ENCODE assay signal across 7 mouse cellular contexts in the genomic region with DNA sequence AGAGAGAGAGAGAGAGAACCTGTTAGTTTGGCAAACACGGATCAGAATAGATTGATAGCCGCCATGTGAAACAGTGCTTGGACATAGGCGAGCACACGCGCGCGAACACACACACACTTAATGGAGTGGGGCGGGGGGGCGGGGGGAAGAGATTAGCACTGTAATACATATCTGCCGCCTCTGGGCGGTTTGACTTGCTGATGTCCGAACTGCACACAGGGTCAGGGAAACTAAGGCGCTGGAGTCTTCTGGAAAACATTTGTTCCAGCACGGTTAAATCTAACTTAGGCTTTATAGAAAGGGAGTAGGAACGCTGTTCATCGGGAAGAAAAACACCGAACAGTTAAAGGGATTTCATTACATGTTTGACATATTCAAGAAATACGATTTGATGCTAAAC. TPM values are rescaled to one million over a fixed set of nuclear protein-coding genes. Genes with fewer than 3 reads are reported as not detected.
DNase-seq lines count a peak whose midpoint lies in the region; ATAC-seq and TF ChIP-seq lines count a peak whose summit lies in the region.

No protein-coding gene starts in this region.

- peaks cover 26% of the 10 kb centered on the region for H3K4me1 ChIP-seq in neural tube, embryonic 11.5 days (ENCODE audit: control insufficient read depth, insufficient read depth, low read length)
- H3K4me1 ChIP-seq in embryonic facial prominence, embryonic 15.5 days, result peaks cover 37% of the 10 kb centered on the region
- H3K4me1 ChIP-seq in kidney, postnatal 0 days (replicated peaks; ENCODE audit: insufficient read depth, low read length), result peaks cover 14% of the 10 kb centered on the region
- H3K4me1 ChIP-seq in midbrain, embryonic 14.5 days (ENCODE audit: control insufficient read depth, insufficient read depth, low read length), result peaks cover 25% of the 10 kb centered on the region

- peak overlapping the region; percentile 97 for H3K4me3 ChIP-seq in neural tube, embryonic 11.5 days (ENCODE audit: low read depth, low read length)
- peak overlapping the region; percentile 90 for H3K4me3 ChIP-seq in embryonic facial prominence, embryonic 15.5 days (replicated peaks)
- peak overlapping the region; percentile 82 for H3K4me3 ChIP-seq in kidney, postnatal 0 days (replicated peaks; ENCODE audit: low read depth, low read length)
- H3K4me3 ChIP-seq in midbrain, embryonic 14.5 days (replicated peaks; ENCODE audit: low read depth, low read length), result peak overlapping the region; percentile 86

- peak overlapping the region; percentile 61 for H3K4me2 ChIP-seq in neural tube, embryonic 11.5 days (ENCODE audit: low read depth)
- H3K4me2 ChIP-seq in embryonic facial prominence, embryonic 15.5 days (replicated peaks), result peak overlapping the region; percentile 57
- peak overlapping the region; percentile 97 for H3K4me2 ChIP-seq in kidney, postnatal 0 days (ENCODE audit: low read length)
- peak overlapping the region; percentile 81 for H3K4me2 ChIP-seq in midbrain, embryonic 14.5 days (ENCODE audit: low read length)

- peak; percentile 48 for DNase-seq in neural tube, embryonic 11.5 days (ENCODE audit: low spot score)
- DNase-seq in neural tube, embryonic 10.5 days (ENCODE audit: extremely low spot score, low spot score), result no peak
- DNase-seq in kidney, postnatal 0 days (ENCODE audit: low spot score), result peak; percentile 63
- DNase-seq in midbrain, embryonic 14.5 days, result peak; percentile 60
- DNase-seq in thymus, adult 18-20 months, result no peak
- no peak for DNase-seq in adrenal gland, postnatal 25 days

- 4% methylated on average over 18 of the region's 18 CpGs for WGBS in neural tube, embryonic 11.5 days
- 2% methylated on average over 17 of the region's 18 CpGs for WGBS in embryonic facial prominence, embryonic 15.5 days
- WGBS in kidney, postnatal 0 days, result 2% methylated on average over 18 of the region's 18 CpGs
- WGBS in midbrain, embryonic 14.5 days, result 2% methylated on average over 18 of the region's 18 CpGs

- H3K36me3 ChIP-seq in neural tube, embryonic 11.5 days (ENCODE audit: control insufficient read depth, insufficient read depth, low read length), result no peaks in the 10 kb centered on the region
- H3K36me3 ChIP-seq in embryonic facial prominence, embryonic 15.5 days, result no peaks in the 10 kb centered on the region
- no peaks in the 10 kb centered on the region for H3K36me3 ChIP-seq in kidney, postnatal 0 days (ENCODE audit: insufficient read depth, low read length)
- H3K36me3 ChIP-seq in midbrain, embryonic 14.5 days (ENCODE audit: control insufficient read depth, insufficient read depth, low read length), result no peaks in the 10 kb centered on the region

- no peak for ATAC-seq in neural tube, embryonic 11.5 days (ENCODE audit: insufficient read depth, low FRiP score, low TSS enrichment)
- ATAC-seq in embryonic facial prominence, embryonic 15.5 days (ENCODE audit: insufficient number of reproducible peaks, low FRiP score, low TSS enrichment, low read depth), result no peak
- no peak for ATAC-seq in kidney, postnatal 0 days (replicated peaks; ENCODE audit: low FRiP score, low read depth)
- ATAC-seq in midbrain, embryonic 14.5 days (ENCODE audit: low FRiP score, low TSS enrichment), result no peak

- H3K9me3 ChIP-seq in neural tube, embryonic 11.5 days (ENCODE audit: control insufficient read depth, low read length), result no peaks in the 10 kb centered on the region
- H3K9me3 ChIP-seq in embryonic facial prominence, embryonic 15.5 days (replicated peaks), result no peaks in the 10 kb centered on the region
- H3K9me3 ChIP-seq in kidney, postnatal 0 days (replicated peaks; ENCODE audit: low read length), result no peaks in the 10 kb centered on the region
- no peaks in the 10 kb centered on the region for H3K9me3 ChIP-seq in midbrain, embryonic 14.5 days (ENCODE audit: control insufficient read depth, low read length)

- peak; percentile 15; the same call in 1 of the 2 replicates for TF ChIP-seq CTCF in kidney, postnatal 0 days (IDR thresholded peaks at IDR 0.05; ENCODE audit: low read depth)

- H3K27ac ChIP-seq in neural tube, embryonic 11.5 days (ENCODE audit: low read depth, low read length), result no peak overlapping the region
- peak overlapping the region; percentile 92 for H3K27ac ChIP-seq in embryonic facial prominence, embryonic 15.5 days (replicated peaks)
- H3K27ac ChIP-seq in kidney, postnatal 0 days, result peak overlapping the region; percentile 78; the same call in 1 of the 2 replicates
- 0 out of 2 replicates have a peak overlapping the region, but pooled peaks have one; percentile 20 for H3K27ac ChIP-seq in midbrain, embryonic 14.5 days (replicated peaks; ENCODE audit: low read depth, low read length)

- no peaks in the 10 kb centered on the region for H3K27me3 ChIP-seq in neural tube, embryonic 11.5 days (ENCODE audit: control insufficient read depth, insufficient read depth, low read length)
- no peaks in the 10 kb centered on the region for H3K27me3 ChIP-seq in embryonic facial prominence, embryonic 15.5 days
- no peaks in the 10 kb centered on the region for H3K27me3 ChIP-seq in kidney, postnatal 0 days (ENCODE audit: insufficient read depth, low read length)
- no peaks in the 10 kb centered on the region for H3K27me3 ChIP-seq in midbrain, embryonic 14.5 days (ENCODE audit: control insufficient read depth, insufficient read depth, low read length)

- H3K9ac ChIP-seq in neural tube, embryonic 11.5 days (ENCODE audit: low read length), result no peak overlapping the region
- H3K9ac ChIP-seq in embryonic facial prominence, embryonic 15.5 days, result no peak overlapping the region
- no peak overlapping the region; the same call in 1 of the 2 replicates for H3K9ac ChIP-seq in kidney, postnatal 0 days (ENCODE audit: low read depth, low read length)
- H3K9ac ChIP-seq in midbrain, embryonic 14.5 days (replicated peaks; ENCODE audit: low read length), result no peak overlapping the region; the same call in 1 of the 2 replicates

RNA-seq across cellular contexts. Expression of a gene that starts 1.1 kb away (rescaled TPM):
- 29.6 and 31.2 TPM in 2 replicates for polyA plus RNA-seq in neural tube, embryonic 11.5 days (2014; fragmentation: Nextera tagmentation; extraction: Ambion mirVana)
- 28.9 TPM in 2 replicates for polyA plus RNA-seq in embryonic facial prominence, embryonic 15.5 days (2015; fragmentation: Nextera tagmentation; extraction: Ambion mirVana)
- 6.1 and 8.3 TPM in 2 replicates for polyA plus RNA-seq in kidney, postnatal 0 days (2015; fragmentation: Nextera tagmentation; extraction: Ambion mirVana)
- polyA plus RNA-seq in midbrain, embryonic 14.5 days (2014; fragmentation: Nextera tagmentation; extraction: Ambion mirVana), result 17.1 and 18.7 TPM in 2 replicates
- total RNA-seq in adrenal gland, postnatal 25 days (2021), result 9.4 and 14.4 TPM in 2 replicates

Comparison
In these comparisons a context has a peak if more than half of its experiments do, and no peak if none do; other contexts are left out.
1. DNase-seq: peak in neural tube, embryonic 11.5 days (single experiment), kidney, postnatal 0 days (single experiment) and midbrain, embryonic 14.5 days (single experiment); none in neural tube, embryonic 10.5 days (single experiment), thymus, adult 18-20 months (0 of 2) and adrenal gland, postnatal 25 days (single experiment).
2. Peak in every context shown above with its lines, with median percentiles within 50 percentile points of each other: H3K4me2 ChIP-seq and H3K4me3 ChIP-seq.